Mouse (Mus musculus): Measurements from ENCODE around the gene Wdcp.
"Not testable (repeated sequence)": the region's sequence is repeated elsewhere in the genome, so short reads cannot be mapped to it uniquely, and the experiment has no call there.

The Wdcp gene

GRCm38 (mm10) chr12:4868924-4869323 is 25.8 kb downstream of the Wdcp start:
- DNase-seq (ENCODE audit: low read depth, low spot score): no peak

- DNase-seq (ENCODE audit: low read depth, low spot score): no peak
Observed at GRCm38 (mm10) chr12:4871260-4871659, 28.2 kb downstream of the Wdcp start.

GRCm38 (mm10) chr12:4872273-4872672 is 29.2 kb downstream of the Wdcp start:
- DNase-seq (ENCODE audit: low read depth, low spot score): no peak

- no peak for DNase-seq (ENCODE audit: low read depth, low spot score)
Observed at GRCm38 (mm10) chr12:4872983-4873477, 29.9 kb downstream of the Wdcp start.

GRCm38 (mm10) chr12:4873531-4873930 is 30.4 kb downstream of the Wdcp start:
- DNase-seq (ENCODE audit: low read depth, low spot score): no peak

GRCm38 (mm10) chr12:4874161-4874927 is 31.2 kb downstream of the Wdcp start, which contains the start of gene Mfsd2b:
Mfsd2b (minus strand) TSS chr12:4874359.
- peak; percentile 35 for DNase-seq (ENCODE audit: low read depth, low spot score)

GRCm38 (mm10) chr12:4875623-4876022 is 32.5 kb downstream of the Wdcp start:
- no peak for DNase-seq (ENCODE audit: low read depth, low spot score)

- no peak for DNase-seq (ENCODE audit: low read depth, low spot score)
Observed at GRCm38 (mm10) chr12:4878296-4878783, 35.2 kb downstream of the Wdcp start.

- no peak for DNase-seq (ENCODE audit: low read depth, low spot score)
Observed at GRCm38 (mm10) chr12:4879048-4879447, 35.9 kb downstream of the Wdcp start.

- DNase-seq (ENCODE audit: low read depth, low spot score): no peak
Observed at GRCm38 (mm10) chr12:4882086-4882485, 39.0 kb downstream of the Wdcp start.

- no peak for DNase-seq (ENCODE audit: low read depth, low spot score)
Observed at GRCm38 (mm10) chr12:4885062-4885461, 42.0 kb downstream of the Wdcp start.

GRCm38 (mm10) chr12:4886581-4886980 is 43.5 kb downstream of the Wdcp start:
- not testable (repeated sequence) for DNase-seq (ENCODE audit: low read depth, low spot score)

- no peak for DNase-seq (ENCODE audit: low read depth, low spot score)
Observed at GRCm38 (mm10) chr12:4888739-4889138, 45.6 kb downstream of the Wdcp start.

GRCm38 (mm10) chr12:4889251-4889650 is 46.1 kb downstream of the Wdcp start:
- peak; percentile 56 for DNase-seq (ENCODE audit: low read depth, low spot score)

GRCm38 (mm10) chr12:4889891-4890290 is 46.8 kb downstream of the Wdcp start:
- no peak for DNase-seq (ENCODE audit: low read depth, low spot score)

- DNase-seq (ENCODE audit: low read depth, low spot score): no peak
Observed at GRCm38 (mm10) chr12:4898024-4898423, 54.9 kb downstream of the Wdcp start.

- DNase-seq (ENCODE audit: low read depth, low spot score): no peak
Observed at GRCm38 (mm10) chr12:4905946-4906345, 62.8 kb downstream of the Wdcp start.

GRCm38 (mm10) chr12:4906476-4906875 is 63.4 kb downstream of the Wdcp start:
- no peak for DNase-seq (ENCODE audit: low read depth, low spot score)

- DNase-seq (ENCODE audit: low read depth, low spot score): peak; percentile 88
Observed at GRCm38 (mm10) chr12:4906951-4907906, 64.1 kb downstream of the Wdcp start, which contains the start of gene Ubxn2a. Ubxn2a (minus strand) TSS chr12:4907705.

- no peak for DNase-seq (ENCODE audit: low read depth, low spot score)
Observed at GRCm38 (mm10) chr12:4908391-4908790, 65.3 kb downstream of the Wdcp start.
